22 mouse cellular contexts compared by ENCODE assay signal in genomic region chr10:96714702-96715101, GRCm38 (mm10).
DNase-seq lines count a peak whose midpoint lies in the region; ATAC-seq and TF ChIP-seq lines count a peak whose summit lies in the region.
"Had no signal": no experiment of that assay in that cellular context is flagged by ENCODE, and none has a peak within 500 bp of the region (broad histone marks: within the 10 kb centered on the region; RNA-seq: fewer than 3 reads in every experiment).

No protein-coding gene starts in this region.

- H3K4me2 ChIP-seq in lung, postnatal 0 days (replicated peaks; ENCODE audit: low read depth, low read length) = no peak overlapping the region

- no peak overlapping the region for H3K4me3 ChIP-seq in lung, postnatal 0 days (ENCODE audit: low read depth, low read length)

- CTCF ChIA-PET in Patski (lab: Charles Lee) = interaction anchor here (0.8 to 1.3 kb wide), 3 partner anchors 9 to 13 kb away, joined by 3 to 6 read pairs (median 3); no protein-coding TSS in a partner anchor

- WGBS in lung, postnatal 0 days = 65% methylated on average over 2 of the region's 2 CpGs

- no peak overlapping the region for H3K27ac ChIP-seq in lung, postnatal 0 days (ENCODE audit: low read length)

- no peak for TF ChIP-seq EP300 in lung, postnatal 0 days (IDR thresholded peaks at IDR 0.05)

- no peaks in the 10 kb centered on the region for H3K27me3 ChIP-seq in Patski
- no peaks in the 10 kb centered on the region for H3K27me3 ChIP-seq in lung, postnatal 0 days (replicated peaks; ENCODE audit: insufficient read depth, low read length)
- H3K27me3 ChIP-seq: CH12.LX had no signal

- no peaks in the 10 kb centered on the region for H3K4me1 ChIP-seq in lung, postnatal 0 days (ENCODE audit: insufficient read depth, low read depth, low read length)

- no peak for TF ChIP-seq CTCF in Patski (IDR thresholded peaks at IDR 0.05)
- no peak for TF ChIP-seq CTCF in lung, postnatal 0 days (IDR thresholded peaks at IDR 0.05)

- intact Hi-C loops in heart, postnatal 25 days (cut with DNase I) = no loop called here

- POLR2A ChIA-PET in Patski (lab: Charles Lee) = no interaction called here

- no peak overlapping the region for H3K9ac ChIP-seq in lung, postnatal 0 days (replicated peaks; ENCODE audit: low read depth)

- in situ Hi-C loops in Patski (cut with MboI; ENCODE audit: low pct_unique_long_range_greater_than_20kb) = no loop called here

- peak; percentile 76 for ATAC-seq in Patski
- no peak for ATAC-seq in lung, postnatal 0 days
- ATAC-seq: activated CD4-positive, CD25-positive, alpha-beta regulatory T cell, adult 4 months; CD4-positive, CD25-positive, alpha-beta regulatory T cell, adult 4 months had no signal

- H3K9me3 ChIP-seq in lung, postnatal 0 days (ENCODE audit: low read length) = no peaks in the 10 kb centered on the region

- H3K36me3 ChIP-seq in lung, postnatal 0 days (ENCODE audit: insufficient read depth, low read length) = no peaks in the 10 kb centered on the region
- H3K36me3 ChIP-seq: G1E had no signal

- DNase-seq in heart, adult 11 months = peak; percentile 65
- no peak for DNase-seq in heart, postnatal 25 days (ENCODE audit: low spot score)
- peak; percentile 18 for DNase-seq in NIH3T3 (ENCODE audit: low read depth)
- DNase-seq in Patski (ENCODE audit: low read depth, low spot score) = no peak
- no peak for DNase-seq in lung, postnatal 0 days (ENCODE audit: low spot score)
- no peak for DNase-seq in embryo, embryonic 10 days (ENCODE audit: low spot score)
- DNase-seq: adrenal gland, adult 2 months; adrenal gland, adult 8-10 months; adrenal gland, postnatal 10 days; adrenal gland, postnatal 14 days; adrenal gland, postnatal 25 days; adrenal gland, postnatal 36 days; B cell, adult 2 months; cerebellum, adult 11 months; cerebellum, adult 11-12 months; cerebellum, adult 18-20 months; cerebellum, adult 2 months; cerebellum, adult 8-10 months had no signal

Comparison
In these comparisons a context has a peak if more than half of its experiments do, and no peak if none do; other contexts are left out.
1. DNase-seq: peak in heart, adult 11 months (single experiment) and NIH3T3 (single experiment); none in heart, postnatal 25 days (single experiment), Patski (single experiment), lung, postnatal 0 days (single experiment) and embryo, embryonic 10 days (single experiment).